ENCODE assay signal across 24 mouse cellular contexts in the genomic region with DNA sequence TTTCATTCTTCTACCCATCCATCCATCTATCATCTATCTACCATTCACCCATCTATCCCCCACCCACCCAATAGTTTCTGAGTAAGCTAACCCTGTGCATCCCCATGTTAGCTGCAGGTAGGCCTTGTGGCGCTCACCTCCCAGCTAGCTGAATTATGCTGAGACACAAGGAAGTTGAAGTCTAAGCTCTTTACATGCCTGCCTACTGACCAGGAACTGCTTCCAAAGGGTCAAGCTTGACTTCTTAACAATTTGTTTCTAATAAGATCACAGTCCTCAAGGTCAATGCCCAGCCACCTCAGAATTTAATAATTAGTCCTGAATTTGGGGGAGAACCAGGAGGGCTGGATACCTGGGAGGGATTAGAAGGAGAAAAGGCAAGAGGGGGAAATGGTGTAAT. TPM values are rescaled to one million over a fixed set of nuclear protein-coding genes. Genes with fewer than 3 reads are reported as not detected.
DNase-seq lines count a peak whose midpoint lies in the region; ATAC-seq and TF ChIP-seq lines count a peak whose summit lies in the region.
"Had no signal": no experiment of that assay in that cellular context is flagged by ENCODE, and none has a peak within 500 bp of the region (broad histone marks: within the 10 kb centered on the region; RNA-seq: fewer than 3 reads in every experiment).

No protein-coding gene starts in this region.

- H3K9me3 ChIP-seq in kidney, postnatal 0 days (replicated peaks; ENCODE audit: low read length): no peaks in the 10 kb centered on the region
- H3K9me3 ChIP-seq: embryonic facial prominence, embryonic 13.5 days; embryonic facial prominence, embryonic 15.5 days; forebrain, embryonic 10.5 days; forebrain, embryonic 12.5 days had no signal

- H3K4me1 ChIP-seq in kidney, postnatal 0 days (replicated peaks; ENCODE audit: insufficient read depth, low read length): peaks cover 5% of the 10 kb centered on the region; the same call in 1 of the 2 replicates

- no peaks in the 10 kb centered on the region for H3K36me3 ChIP-seq in kidney, postnatal 0 days (ENCODE audit: insufficient read depth, low read length)
- H3K36me3 ChIP-seq: embryonic facial prominence, embryonic 13.5 days; embryonic facial prominence, embryonic 15.5 days; forebrain, embryonic 10.5 days; forebrain, embryonic 12.5 days had no signal

- H3K9ac ChIP-seq in kidney, postnatal 0 days (ENCODE audit: low read depth, low read length): no peak overlapping the region
- H3K9ac ChIP-seq: embryonic facial prominence, embryonic 13.5 days; embryonic facial prominence, embryonic 15.5 days; forebrain, embryonic 12.5 days had no signal

- no peak overlapping the region for H3K4me2 ChIP-seq in kidney, postnatal 0 days (ENCODE audit: low read length)
- H3K4me2 ChIP-seq: embryonic facial prominence, embryonic 13.5 days; embryonic facial prominence, embryonic 15.5 days; forebrain, embryonic 12.5 days had no signal

- H3K27me3 ChIP-seq in kidney, postnatal 0 days (ENCODE audit: insufficient read depth, low read length): no peaks in the 10 kb centered on the region
- H3K27me3 ChIP-seq: embryonic facial prominence, embryonic 13.5 days; embryonic facial prominence, embryonic 15.5 days; forebrain, embryonic 12.5 days had no signal

- peak; percentile 47 for DNase-seq in kidney, adult 11 months
- no peak for DNase-seq in kidney, postnatal 14 days
- peak; percentile 64 for DNase-seq in kidney, adult 9 months
- no peak for DNase-seq in kidney, postnatal 10 days
- DNase-seq in kidney, postnatal 0 days (ENCODE audit: low spot score): no peak
- DNase-seq in kidney, postnatal 4 days: no peak
- DNase-seq: adrenal gland, adult 2 months; adrenal gland, postnatal 10 days; adrenal gland, postnatal 25 days; cerebellum, adult 11 months; cerebellum, adult 18-20 months; cerebellum, adult 8-10 months; cerebellum, adult 9-11 months; cerebellum, postnatal 14 days; cerebellum, postnatal 36 days; embryo, embryonic 11 days had no signal

- 75% methylated on average over 1 of the region's 1 CpGs for WGBS in kidney, postnatal 0 days

- peak overlapping the region; percentile 55; the same call in 1 of the 2 replicates for H3K27ac ChIP-seq in kidney, postnatal 0 days
- H3K27ac ChIP-seq: embryonic facial prominence, embryonic 13.5 days; embryonic facial prominence, embryonic 15.5 days; forebrain, embryonic 10.5 days; forebrain, embryonic 12.5 days had no signal

- H3K4me3 ChIP-seq in kidney, postnatal 0 days (replicated peaks; ENCODE audit: low read depth, low read length): no peak overlapping the region
- H3K4me3 ChIP-seq: embryonic facial prominence, embryonic 13.5 days; embryonic facial prominence, embryonic 15.5 days; erythroblast, embryonic 14.5 days; forebrain, embryonic 10.5 days; forebrain, embryonic 12.5 days had no signal

- TF ChIP-seq CTCF in kidney, postnatal 0 days (IDR thresholded peaks at IDR 0.05; ENCODE audit: low read depth): no peak

- ATAC-seq in kidney, postnatal 0 days (replicated peaks; ENCODE audit: low FRiP score, low read depth): no peak
- ATAC-seq: forebrain, embryonic 14.5 days had no signal

RNA-seq across cellular contexts. Expression of a gene that starts 28.7 kb away (rescaled TPM):
- 0.33 and 0.47 TPM in 2 replicates for polyA plus RNA-seq in kidney, postnatal 0 days (2015; fragmentation: Nextera tagmentation; extraction: Ambion mirVana)
- polyA plus RNA-seq: C2C12; embryonic facial prominence, embryonic 11.5 days; embryonic facial prominence, embryonic 13.5 days; erythroblast, embryonic 14.5 days; forebrain, embryonic 10.5 days; forebrain, embryonic 14.5 days had no signal

Comparison
In these comparisons a context has a peak if more than half of its experiments do, and no peak if none do; other contexts are left out.
1. DNase-seq: peak in kidney, adult 11 months (single experiment) and kidney, adult 9 months (single experiment); none in kidney, postnatal 14 days (single experiment), kidney, postnatal 10 days (single experiment), kidney, postnatal 0 days (single experiment) and kidney, postnatal 4 days (0 of 2).